Mouse (Mus musculus) kidney, embryonic 16.5 days (tissue): ENCODE measurements at regions not wholly inside any gene's neighbourhood (a gene's known extent, or its start where the extent isn't known, plus 50 kb on each side); places are given as distances from the start of the nearest gene placed in this dataset.

ENCODE experiments used
- ATAC-seq: fragments of 200-750 bp; cut with Nextera tagmentation; 2 replicates; pipeline ENCODE4 v1.8.0; 2017; ENCODE audit warnings: moderate TSS enrichment; ENCODE audit not compliant: low FRiP score, low TSS enrichment
- H3K27ac ChIP-seq: fragments of 300-500 bp; sonication (generic); 2 replicates; pipeline ENCODE4 v1.5.1; 2014; ENCODE audit warnings: low read length
- H3K27me3 ChIP-seq: fragments of 300-500 bp; sonication (generic); 2 replicates; pipeline ENCODE4 v1.6.1; 2014; ENCODE audit warnings: low read length, control low read depth, mixed read lengths; ENCODE audit not compliant: insufficient read depth
- H3K36me3 ChIP-seq: fragments of 300-500 bp; sonication (generic); 2 replicates; pipeline ENCODE4 v1.6.1; 2014; ENCODE audit warnings: low read length, control low read depth, mixed read lengths; ENCODE audit not compliant: insufficient read depth
- H3K4me1 ChIP-seq: fragments of 300-500 bp; sonication (generic); 2 replicates; pipeline ENCODE4 v1.6.1; 2014; ENCODE audit warnings: low read length, control low read depth, mixed read lengths; ENCODE audit not compliant: insufficient read depth
- H3K4me2 ChIP-seq: fragments of 300-500 bp; sonication (generic); replicated peaks from 2 replicates; pipeline ENCODE4 v1.6.1; 2014; ENCODE audit warnings: low read depth, low read length
- H3K4me3 ChIP-seq: fragments of 300-500 bp; sonication (generic); 2 replicates; pipeline ENCODE4 v1.5.1; 2014; ENCODE audit warnings: mild to moderate bottlenecking, low read length
- H3K9ac ChIP-seq: fragments of 300-500 bp; sonication (generic); replicated peaks from 2 replicates; pipeline ENCODE4 v1.6.1; 2014; ENCODE audit warnings: low read length
- H3K9me3 ChIP-seq: fragments of 300-500 bp; sonication (generic); 2 replicates; pipeline ENCODE4 v1.6.1; 2016; ENCODE audit warnings: low read length, control low read depth
- WGBS: fragments of 180-500 bp; shearing (Covaris S2); extraction: QIAGEN DNeasy Blood & Tissue Kit; methylation state at CpG from one replicate; pipeline ENCODE4 v1.1.7; 2014; 5-methylcytosine and 5-hydroxymethylcytosine counted together

DNA sequence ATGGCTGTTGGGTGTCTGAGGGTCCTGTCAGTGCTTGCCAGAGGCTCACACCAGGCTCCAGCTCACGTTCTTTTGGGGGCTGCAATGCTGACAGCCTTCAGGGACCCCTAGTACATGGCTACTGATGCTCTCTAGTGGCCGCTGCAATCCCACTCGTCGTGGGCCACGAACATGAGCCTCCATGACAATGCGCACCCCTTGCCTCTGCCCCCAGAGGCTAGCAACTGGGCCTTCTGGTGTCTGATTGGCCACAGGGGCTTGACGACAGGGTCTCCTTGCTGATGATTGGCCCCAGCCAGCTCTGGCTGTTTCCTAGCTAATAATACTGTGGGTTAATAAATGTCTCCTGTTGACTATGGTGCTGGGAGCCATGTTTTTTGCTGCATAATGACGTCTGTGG, 61.1 kb downstream of the Rtl1 start:
- Histone ChIP-seq H3K4me3 (no peak overlapping the region), H3K9me3 (peaks cover 57% of the 10 kb centered on the region), H3K4me1 (0 out of 2 replicates have a peak, but pooled peaks cover 3% of the 10 kb centered on the region), H3K9ac (no peak overlapping the region), H3K4me2 (no peak overlapping the region), H3K27me3 (no peaks in the 10 kb centered on the region), H3K36me3 (0 out of 2 replicates have a peak, but pooled peaks cover 3% of the 10 kb centered on the region), H3K27ac (no peak overlapping the region)
- no peak for ATAC-seq
- 83% methylated on average over 8 of the region's 8 CpGs for WGBS

DNA sequence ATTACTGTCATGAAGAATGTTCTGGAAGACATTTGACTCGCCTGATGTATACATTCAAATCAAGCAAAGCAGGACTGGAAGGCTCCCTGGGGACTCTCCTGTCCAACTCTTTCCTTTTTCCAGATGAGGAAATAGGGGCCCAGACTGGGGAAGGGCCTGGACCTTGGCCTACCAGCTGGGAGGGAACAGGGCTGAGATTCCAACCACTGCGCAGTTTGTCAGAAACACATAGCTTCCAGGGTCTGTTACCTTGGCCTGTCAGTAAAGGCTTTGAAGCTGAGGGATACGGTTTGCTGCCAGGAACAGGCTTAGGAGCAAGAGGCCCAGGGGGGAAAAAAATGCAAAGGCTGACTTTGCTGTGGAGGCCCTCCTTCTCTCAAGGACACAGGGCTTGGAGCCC, 61.5 kb downstream of the Rtl1 start:
- Histone ChIP-seq H3K9me3 (peaks cover 57% of the 10 kb centered on the region), H3K27ac (no peak overlapping the region), H3K36me3 (0 out of 2 replicates have a peak, but pooled peaks cover 3% of the 10 kb centered on the region), H3K27me3 (no peaks in the 10 kb centered on the region), H3K9ac (no peak overlapping the region), H3K4me3 (no peak overlapping the region), H3K4me2 (no peak overlapping the region), H3K4me1 (0 out of 2 replicates have a peak, but pooled peaks cover 3% of the 10 kb centered on the region)
- no peak for ATAC-seq
- WGBS: 88% methylated on average over 3 of the region's 3 CpGs

DNA sequence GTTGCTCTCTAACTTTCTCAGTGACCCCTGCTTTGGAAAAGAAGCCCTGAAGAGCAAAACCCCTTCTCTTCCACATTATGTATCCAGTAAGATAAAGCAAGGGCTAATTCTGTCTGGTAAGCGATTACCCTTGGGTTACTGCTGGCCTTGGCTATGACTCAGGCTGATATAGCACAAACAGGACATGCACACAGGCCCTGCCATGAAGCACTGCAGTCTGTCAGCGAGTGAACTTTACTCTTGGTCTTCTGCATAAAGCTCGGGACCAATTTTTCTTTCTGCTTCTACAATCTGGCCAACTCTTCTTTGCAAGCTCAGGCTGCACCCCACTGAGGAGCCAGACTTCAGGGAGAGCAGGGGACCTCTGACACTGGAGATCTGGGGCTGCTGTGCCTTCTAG, 63.6 kb downstream of the Rtl1 start:
- H3K27ac ChIP-seq: no peak overlapping the region
- ATAC-seq: no peak
- 80% methylated on average over 3 of the region's 3 CpGs for WGBS

DNA sequence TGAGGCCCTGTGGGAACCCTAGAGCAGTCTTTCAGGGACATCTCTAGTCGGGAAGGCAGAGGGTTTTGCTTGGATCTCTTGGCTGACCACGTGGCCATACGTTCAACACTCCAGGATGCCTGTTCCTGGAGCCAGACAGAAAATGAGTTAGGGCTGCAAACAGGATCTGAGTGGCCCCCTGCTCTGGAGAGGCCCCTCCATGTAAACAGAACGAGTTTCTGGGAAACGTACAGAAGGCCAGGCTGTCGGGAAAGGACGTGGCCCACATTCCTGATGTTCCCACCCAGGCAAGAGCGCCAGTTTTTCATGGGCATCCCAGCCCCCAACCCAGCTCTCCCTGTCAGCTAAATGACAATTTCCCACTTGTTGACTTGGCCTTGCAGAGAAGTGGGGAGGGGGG, 67.7 kb downstream of the Rtl1 start:
- 0 out of 2 replicates have a peak, but pooled peaks cover 4% of the 10 kb centered on the region for H3K4me1 ChIP-seq
- H3K9me3 ChIP-seq: peaks cover 41% of the 10 kb centered on the region
- H3K4me3 ChIP-seq: no peak overlapping the region
- 28% methylated on average over 8 of the region's 8 CpGs for WGBS
- no peaks in the 10 kb centered on the region for H3K36me3 ChIP-seq
- H3K9ac ChIP-seq: no peak overlapping the region
- H3K4me2 ChIP-seq: no peak overlapping the region
- no peaks in the 10 kb centered on the region for H3K27me3 ChIP-seq
- no peak for ATAC-seq
- no peak overlapping the region for H3K27ac ChIP-seq

More for the DNA sequence above, 63.6 kb downstream of the Rtl1 start:
- H3K4me2 ChIP-seq: no peak overlapping the region
- H3K9me3 ChIP-seq: peaks cover 45% of the 10 kb centered on the region
- no peak overlapping the region for H3K4me3 ChIP-seq
- no peaks in the 10 kb centered on the region for H3K36me3 ChIP-seq
- 0 out of 2 replicates have a peak, but pooled peaks cover 3% of the 10 kb centered on the region for H3K4me1 ChIP-seq
- no peak overlapping the region for H3K9ac ChIP-seq
- H3K27me3 ChIP-seq: no peaks in the 10 kb centered on the region

DNA sequence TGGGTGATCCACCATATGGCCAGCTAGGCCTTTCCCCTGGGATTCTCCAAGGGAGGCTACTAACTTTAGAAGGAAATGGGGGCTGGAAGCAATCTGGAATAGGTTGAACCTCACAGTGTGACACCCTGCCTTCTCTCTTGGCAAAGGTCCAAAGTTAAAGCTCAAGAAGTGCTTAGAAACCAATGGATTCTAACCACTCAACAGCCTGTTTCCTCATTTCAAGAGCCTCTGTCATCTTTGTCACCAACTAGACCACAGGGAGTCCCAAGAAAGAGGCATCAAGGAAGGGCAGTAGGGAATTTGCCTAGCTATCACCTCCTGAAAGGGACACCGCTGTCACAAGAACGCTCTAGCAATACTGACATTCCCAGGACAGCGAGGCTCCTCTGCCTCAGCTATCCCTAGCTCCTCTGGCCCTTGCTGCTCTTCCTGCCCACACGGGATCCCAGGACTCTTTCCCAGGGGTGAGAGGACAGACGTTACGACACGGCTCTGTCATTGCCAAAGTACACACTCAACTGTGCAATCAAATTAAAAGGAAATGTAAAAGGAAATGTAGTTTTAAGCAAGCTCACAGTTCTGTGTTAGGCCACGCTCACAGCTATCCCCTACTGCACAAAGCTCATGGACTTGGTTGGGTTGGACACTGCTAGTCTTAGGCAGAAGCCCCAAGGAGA, 68.6 kb downstream of the Rtl1 start:
- H3K4me1 ChIP-seq: 0 out of 2 replicates have a peak, but pooled peaks cover 4% of the 10 kb centered on the region
- H3K4me3 ChIP-seq: no peak overlapping the region
- no peak for ATAC-seq
- no peaks in the 10 kb centered on the region for H3K27me3 ChIP-seq
- WGBS: 74% methylated on average over 8 of the region's 8 CpGs
- no peak overlapping the region for H3K9ac ChIP-seq
- H3K36me3 ChIP-seq: no peaks in the 10 kb centered on the region
- H3K4me2 ChIP-seq: no peak overlapping the region
- peaks cover 44% of the 10 kb centered on the region for H3K9me3 ChIP-seq
- no peak overlapping the region for H3K27ac ChIP-seq

DNA sequence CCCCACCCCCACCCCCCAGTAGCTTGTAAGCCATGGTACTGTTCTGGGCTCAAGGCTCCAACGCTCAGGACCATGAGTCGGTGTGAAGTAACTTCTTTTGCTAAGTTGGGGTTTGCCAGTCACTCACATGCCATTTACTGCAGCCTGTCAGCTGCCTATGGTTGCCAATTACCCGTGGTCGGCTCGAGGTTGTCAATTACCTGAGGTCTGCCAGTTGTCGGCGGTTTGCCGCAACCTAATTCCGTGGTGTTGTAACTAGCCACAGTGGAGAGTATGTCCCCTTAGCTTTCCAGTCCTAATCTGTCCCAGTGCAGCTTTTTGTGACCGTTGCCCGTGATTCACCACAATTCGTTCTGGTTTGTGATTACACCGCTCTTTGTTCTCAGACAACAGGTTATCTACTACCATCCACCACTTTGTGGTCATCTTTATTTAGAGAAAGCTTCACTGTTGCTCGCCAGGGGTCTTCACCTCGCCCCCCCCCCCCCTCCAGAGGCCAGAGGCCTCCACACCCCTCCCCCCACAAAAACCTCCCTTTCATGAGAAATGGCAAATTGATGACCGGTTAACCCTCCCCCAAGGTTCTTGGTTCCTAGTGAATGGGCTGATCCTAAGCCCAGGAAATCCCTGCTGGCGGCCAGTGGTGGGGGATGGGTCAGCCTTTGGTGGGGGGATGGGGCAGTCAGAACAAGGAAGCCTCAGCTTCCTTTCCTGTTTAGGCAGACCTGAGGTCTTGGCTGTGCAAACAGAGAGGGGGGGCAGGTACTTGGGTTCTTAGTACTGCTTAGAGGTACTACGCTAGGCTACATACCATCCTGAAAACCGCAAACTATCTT, 69.7 kb downstream of the Rtl1 start:
- no peaks in the 10 kb centered on the region for H3K36me3 ChIP-seq
- H3K9ac ChIP-seq: no peak overlapping the region
- 0 out of 2 replicates have a peak, but pooled peaks cover 4% of the 10 kb centered on the region for H3K4me1 ChIP-seq
- no peak overlapping the region for H3K4me3 ChIP-seq
- H3K4me2 ChIP-seq: no peak overlapping the region
- H3K27ac ChIP-seq: no peak overlapping the region
- H3K27me3 ChIP-seq: no peaks in the 10 kb centered on the region
- no peak for ATAC-seq
- H3K9me3 ChIP-seq: peaks cover 49% of the 10 kb centered on the region
- 67% methylated on average over 18 of the region's 19 CpGs for WGBS

DNA sequence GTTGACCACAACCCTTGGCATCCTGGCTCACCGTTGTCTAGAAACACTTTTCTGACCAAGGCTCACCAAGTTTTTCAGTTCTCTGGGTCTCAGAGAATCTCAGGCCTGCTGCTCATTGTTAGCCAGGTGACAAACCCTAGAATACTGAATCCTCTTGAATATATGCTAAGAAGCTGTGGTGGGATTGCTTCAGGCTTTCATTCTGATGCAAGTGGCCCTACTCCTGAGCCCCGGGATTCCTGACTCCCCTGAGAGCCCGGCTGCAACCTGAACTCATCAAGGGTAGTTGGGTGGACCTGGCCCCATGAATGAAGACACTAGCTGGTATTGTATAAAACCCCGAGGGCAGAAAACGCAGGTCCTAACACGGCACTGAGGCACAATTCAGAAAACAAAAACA, 70.6 kb downstream of the Rtl1 start:
- H3K9me3 ChIP-seq: peaks cover 49% of the 10 kb centered on the region
- no peak overlapping the region for H3K9ac ChIP-seq
- H3K36me3 ChIP-seq: no peaks in the 10 kb centered on the region
- no peak for ATAC-seq
- H3K4me2 ChIP-seq: no peak overlapping the region
- no peak overlapping the region for H3K27ac ChIP-seq
- no peaks in the 10 kb centered on the region for H3K27me3 ChIP-seq
- H3K4me3 ChIP-seq: no peak overlapping the region
- H3K4me1 ChIP-seq: 0 out of 2 replicates have a peak, but pooled peaks cover 4% of the 10 kb centered on the region
- 78% methylated on average over 6 of the region's 6 CpGs for WGBS

DNA sequence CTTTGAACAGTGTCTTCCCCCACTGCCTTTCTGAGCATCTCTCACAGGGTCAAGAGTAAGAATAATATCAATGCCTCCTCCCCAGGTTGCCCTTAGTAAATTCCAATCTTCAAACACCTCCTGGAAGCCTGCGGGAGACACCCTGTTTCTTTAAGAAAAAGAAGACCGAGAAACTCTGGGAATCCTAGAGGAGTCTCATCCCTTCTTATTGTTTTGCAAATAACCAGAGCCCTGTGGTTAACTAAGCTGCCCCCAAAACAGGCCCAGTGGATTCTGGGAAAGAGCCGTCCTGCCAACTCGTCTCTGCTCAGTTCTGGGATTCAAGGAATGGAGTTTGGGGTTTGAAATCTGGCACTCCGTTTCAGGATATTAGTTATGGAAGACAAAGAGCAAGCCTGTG, 71.2 kb downstream of the Rtl1 start:
- Histone ChIP-seq H3K27me3 (no peaks in the 10 kb centered on the region), H3K27ac (no peak overlapping the region), H3K9ac (no peak overlapping the region), H3K4me3 (no peak overlapping the region), H3K4me2 (no peak overlapping the region), H3K4me1 (peaks cover 6% of the 10 kb centered on the region; the same call in 1 of the 2 replicates), H3K36me3 (no peaks in the 10 kb centered on the region), H3K9me3 (peaks cover 49% of the 10 kb centered on the region)
- 74% methylated on average over 5 of the region's 5 CpGs for WGBS
- ATAC-seq: no peak

DNA sequence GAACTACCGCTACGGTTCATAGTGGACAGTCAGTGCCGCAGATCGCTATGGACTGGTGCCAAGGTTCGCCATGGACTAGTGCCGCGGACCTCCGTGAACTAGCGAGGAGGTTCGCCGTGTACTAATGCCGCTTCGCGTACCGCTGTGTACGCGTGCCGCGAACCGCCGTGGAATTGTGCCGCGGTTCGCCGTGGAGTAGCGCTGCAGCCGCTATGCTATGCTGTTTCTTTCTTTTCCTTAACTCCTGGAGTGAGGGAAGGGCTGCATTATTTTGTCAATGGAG, 71.9 kb downstream of the Rtl1 start:
- H3K4me3 ChIP-seq: peak overlapping the region; percentile 40
- no peaks in the 10 kb centered on the region for H3K36me3 ChIP-seq
- H3K9ac ChIP-seq: no peak overlapping the region; the same call in 1 of the 2 replicates
- H3K4me1 ChIP-seq: peaks cover 10% of the 10 kb centered on the region
- peaks cover 49% of the 10 kb centered on the region for H3K9me3 ChIP-seq
- no peaks in the 10 kb centered on the region for H3K27me3 ChIP-seq
- ATAC-seq: no peak
- no peak overlapping the region for H3K27ac ChIP-seq
- WGBS: 31% methylated on average over 27 of the region's 27 CpGs
- peak overlapping the region; percentile 63 for H3K4me2 ChIP-seq
